Mouse (Mus musculus): Measurements from ENCODE around the gene Nxn. TPM values are rescaled to one million over a fixed set of nuclear protein-coding genes. Genes with fewer than 3 reads are reported as not detected.

The Nxn gene
- total RNA-seq, 2 experiments from 2014 or later: 37.3 to 38.0 TPM

DNA sequence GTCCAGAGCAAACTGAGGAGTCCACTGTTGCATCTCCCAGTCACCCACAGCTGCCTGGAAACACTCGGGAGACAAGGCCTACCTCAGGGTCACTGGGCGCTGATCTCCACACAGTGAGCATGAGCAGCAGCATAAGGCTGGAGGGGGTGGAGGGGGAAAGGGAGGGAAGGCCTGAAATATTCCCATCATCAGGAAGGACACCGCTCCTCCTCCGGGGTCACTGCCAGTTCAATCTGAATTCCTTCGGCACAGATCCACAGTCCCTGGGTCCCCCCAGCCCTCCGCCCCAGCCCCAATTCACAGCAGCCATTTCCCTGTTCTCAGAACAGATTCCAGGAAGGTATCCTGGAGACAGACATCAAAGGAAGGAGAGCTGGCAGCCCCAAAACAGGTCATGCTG, 35.8 kb downstream of the Nxn start:
- no peak for DNase-seq

DNA sequence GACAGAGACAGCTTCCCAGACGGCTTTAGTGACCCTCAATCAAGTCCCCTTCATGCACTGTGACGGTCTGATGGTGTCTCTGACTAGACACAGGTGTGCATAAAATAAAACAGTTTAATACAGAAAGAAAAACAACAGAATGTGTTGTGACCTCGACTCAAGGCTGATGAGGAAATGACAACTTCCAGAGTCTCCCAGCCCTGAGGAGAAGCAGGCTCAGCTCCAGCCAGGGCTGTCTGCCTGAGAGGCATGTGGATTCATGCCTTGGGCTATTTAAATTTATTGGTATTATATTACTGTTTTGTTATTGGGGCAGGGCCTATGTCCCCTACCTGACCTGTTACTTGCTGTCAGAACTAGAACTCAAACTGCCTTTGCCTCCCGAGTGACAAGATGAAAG, 37.5 kb downstream of the Nxn start:
- no peak for DNase-seq

DNA sequence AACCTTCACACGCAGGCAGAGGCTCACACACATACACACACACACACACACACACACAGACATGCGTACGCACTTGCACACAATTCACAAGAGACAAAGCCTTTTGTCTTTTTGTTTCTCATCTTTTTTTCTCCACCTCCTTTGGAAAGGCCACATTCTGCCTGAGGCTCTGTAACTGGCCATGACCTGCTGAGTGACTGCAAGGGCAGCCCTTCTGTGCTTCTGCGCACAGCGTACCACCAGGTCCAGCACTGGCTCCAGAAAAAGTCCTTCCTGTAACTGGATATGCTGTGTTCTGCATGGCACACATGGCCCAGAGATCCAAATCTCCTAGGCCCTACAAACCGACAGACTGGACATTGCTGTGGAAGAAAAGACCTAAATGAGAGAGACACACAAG, 38.7 kb downstream of the Nxn start:
- DNase-seq: no peak

DNA sequence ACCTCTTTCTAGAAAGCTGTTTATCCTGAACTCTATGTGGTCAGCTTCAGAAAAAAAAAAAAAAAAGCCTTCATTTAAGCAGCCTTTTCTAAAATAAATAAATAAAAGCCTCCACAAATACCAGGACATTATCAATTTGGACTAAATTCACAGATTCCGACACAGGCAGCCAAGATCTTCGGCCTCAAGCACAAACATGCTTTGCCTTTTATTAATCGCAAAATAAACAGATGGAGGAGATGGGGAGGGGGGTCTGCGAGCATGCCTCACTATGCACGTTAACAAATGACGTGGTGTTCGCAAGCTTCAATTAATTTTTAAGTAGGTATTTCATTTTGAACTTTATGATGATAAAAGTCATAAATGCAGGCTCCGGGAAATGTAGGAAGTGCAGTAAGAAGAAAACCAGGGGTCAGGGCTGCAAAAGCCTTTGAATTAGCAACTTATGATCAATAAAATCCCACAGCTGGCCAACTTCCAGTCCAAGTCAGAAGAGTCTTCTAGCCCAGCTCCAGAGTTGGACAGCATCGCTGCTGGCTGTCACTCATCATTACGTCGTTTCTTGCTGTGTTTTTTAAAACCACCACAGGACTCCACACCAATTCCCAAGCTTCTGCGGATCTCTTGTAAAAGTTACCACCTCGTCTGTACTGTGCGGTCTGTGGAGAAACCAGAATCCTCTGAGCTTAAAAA, 40.2 kb downstream of the Nxn start:
- no peak for DNase-seq

DNA sequence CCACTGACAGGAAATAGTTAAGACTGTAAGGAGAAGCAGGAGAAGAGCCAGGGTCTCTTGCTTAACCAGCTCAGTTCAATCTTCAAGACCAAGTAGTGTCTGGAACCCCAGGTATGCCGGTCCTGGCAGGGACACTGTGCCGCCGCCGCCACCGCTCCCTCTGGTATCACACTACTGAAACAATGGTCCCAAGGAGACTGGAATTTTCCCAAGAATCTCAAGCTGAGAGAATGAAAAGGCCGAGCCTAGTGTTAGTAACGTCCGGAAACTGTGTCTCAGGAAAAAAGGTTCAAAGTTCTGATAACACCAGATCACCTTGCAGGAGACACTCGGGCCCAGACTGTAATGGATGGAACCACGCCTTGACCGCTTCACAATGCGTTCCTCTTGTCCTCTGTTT, 41.5 kb downstream of the Nxn start:
- no peak for DNase-seq

DNA sequence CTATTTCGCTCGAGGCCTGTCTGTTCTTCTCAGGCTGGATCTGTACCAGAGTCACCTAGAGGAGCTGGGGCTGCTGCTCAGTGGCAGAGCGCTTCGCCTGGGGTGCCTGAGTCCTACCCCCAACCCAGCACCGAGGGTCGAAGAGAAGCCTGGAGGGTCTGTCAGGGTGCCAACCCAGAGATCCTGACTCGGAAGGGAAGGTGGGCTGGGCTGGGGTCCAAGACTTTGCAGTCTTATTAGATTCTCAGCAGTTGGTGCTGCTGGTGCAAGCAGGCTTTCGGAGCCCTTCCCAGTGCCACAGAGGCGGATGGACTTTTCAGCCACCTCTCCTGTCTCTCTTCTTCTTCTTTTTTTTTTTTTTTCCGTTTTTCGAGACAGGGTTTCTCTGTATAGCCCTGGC, 42.8 kb downstream of the Nxn start:
- DNase-seq: no peak

DNA sequence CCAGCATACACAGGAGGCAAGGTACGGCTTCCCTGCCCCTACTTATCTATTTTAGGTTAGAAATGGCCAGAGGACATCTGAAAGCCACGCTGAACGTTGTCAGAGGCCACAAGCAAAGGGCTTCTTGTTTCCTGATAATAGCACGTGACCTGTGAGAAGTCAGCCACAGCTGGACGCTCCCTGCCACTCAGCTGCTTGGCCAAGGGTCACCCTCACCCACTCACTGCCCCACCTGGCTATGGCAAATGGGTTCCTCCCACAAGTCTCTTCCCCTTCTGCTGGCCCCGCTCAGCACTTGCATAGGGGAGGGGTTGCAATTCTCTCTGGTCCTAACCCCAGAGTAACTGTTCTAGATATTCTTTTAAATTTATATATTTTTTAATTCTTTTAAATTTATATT, 43.5 kb downstream of the Nxn start:
- DNase-seq: no peak

DNA sequence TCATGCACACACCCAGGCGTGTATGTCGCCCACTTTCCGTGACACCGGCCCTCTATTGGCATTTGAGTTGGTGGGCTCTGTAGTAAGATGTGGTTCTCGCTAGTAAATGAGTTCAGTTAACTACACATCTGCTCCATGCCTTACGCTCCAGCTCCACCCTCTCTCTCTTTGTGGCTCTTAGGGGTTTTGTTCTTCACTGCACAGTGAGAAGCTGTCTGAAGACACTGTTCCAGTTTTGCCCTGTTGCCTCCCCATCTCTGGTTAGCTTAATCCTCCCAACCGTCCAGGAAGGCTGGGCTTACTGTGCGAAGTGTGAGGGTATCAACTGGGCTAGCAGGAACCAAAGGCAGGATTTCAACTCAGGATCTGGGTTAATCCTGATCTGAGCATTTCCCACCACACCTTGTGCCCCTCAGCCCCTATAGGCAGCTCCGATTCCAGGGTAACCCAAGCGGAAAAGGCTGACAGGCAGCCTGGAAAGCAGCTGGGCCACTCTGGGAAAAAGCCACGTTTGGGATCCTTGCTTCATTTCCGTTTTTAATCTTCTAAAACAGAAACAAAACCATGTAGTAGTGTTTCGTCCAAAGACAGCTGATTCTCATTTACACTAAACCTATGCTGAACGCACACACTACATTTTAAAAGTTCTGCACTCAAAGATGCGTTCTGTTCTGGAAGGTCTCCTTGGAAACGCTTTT, 45.9 kb downstream of the Nxn start:
- no peak for DNase-seq

DNA sequence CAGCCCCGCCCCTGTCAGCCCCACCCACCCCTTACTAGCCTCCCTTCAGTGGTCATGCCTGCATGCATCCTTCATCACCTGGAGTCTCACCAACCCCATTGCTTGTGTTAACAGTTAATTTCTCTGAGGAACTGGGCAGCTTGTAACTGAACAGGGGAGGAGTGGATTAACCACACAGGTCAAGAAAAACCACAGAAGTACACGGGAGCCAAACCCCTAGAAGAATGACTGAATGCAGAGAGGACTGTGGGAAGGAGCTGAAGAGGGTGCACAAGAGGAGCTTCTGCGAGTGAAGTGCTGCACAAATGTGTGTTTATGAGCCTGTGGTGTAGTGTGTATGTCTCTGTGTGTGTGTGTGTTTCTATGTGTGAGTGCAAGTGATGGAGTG, 47.3 kb downstream of the Nxn start:
- DNase-seq: no peak

DNA sequence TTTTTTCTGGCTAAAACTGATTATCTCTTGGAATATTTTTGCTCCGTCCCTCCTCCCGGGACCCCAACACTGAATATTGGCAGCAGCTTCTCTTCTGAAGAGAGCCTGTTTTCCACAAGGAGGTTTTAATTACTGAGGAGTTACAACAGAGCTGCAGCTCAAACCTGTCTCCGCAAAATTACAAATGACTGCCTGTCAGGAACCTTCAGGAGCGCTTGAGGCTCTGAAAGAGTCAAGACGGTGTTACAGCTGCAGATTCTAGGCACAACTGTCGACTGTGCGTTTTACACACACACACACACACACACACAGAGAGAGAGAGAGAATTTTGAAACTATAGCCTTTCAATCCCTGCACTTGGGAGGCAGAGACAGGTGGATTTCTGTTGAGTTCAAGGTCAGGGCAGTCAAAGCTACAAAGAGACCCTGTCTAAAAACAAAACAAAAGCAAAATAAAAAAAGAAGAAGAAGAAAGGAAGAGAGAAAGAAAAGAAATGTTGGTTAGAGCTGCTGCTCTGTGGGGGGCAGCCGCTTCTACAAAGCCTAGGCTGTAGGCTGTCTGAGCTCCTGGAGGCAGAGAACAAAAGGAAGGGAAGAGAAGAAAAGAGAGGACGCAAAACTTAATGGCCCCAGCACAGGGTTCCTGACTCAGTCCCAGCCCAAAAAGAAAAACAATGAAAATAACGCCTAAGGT, 47.9 kb downstream of the Nxn start:
- no peak for DNase-seq

DNA sequence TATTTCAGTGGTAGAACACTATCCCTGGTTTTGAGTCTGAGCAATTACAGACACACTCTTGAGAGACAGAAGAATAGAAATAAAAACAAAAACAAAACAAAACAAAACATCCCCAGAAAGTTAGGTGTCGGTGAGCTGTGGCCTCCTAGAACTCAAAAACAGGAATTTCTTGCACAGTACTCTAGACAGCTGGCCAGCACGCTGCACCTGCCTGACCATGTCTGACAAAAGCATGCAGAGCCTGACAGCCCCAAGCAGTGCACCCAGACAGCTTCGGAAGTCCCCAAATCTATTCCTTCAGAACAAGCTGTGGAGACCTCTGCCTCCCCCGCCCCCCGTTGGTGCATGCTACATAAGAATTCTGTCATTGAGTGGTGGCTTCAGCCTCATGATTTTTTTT, 49.1 kb downstream of the Nxn start:
- no peak for DNase-seq

DNA sequence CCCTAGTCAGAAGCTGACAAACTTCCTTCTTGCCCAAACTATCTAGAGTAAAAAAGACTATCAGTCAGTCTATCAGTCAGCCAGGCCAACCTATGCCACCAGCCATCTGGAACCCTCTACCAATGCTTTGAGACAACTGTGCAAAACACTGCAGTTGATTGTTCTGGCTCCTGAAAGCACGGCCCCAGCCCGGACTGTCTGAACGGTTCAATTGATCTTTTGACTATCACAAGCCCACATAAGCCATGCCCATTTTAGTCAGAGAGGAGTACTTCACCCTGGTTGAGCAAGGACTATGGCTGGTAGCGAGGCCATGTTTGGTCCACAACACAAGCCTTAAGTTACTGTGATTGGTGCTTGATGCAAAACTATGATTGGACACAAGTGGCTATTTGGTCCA, 51.4 kb downstream of the Nxn start:
- DNase-seq: no peak

DNA sequence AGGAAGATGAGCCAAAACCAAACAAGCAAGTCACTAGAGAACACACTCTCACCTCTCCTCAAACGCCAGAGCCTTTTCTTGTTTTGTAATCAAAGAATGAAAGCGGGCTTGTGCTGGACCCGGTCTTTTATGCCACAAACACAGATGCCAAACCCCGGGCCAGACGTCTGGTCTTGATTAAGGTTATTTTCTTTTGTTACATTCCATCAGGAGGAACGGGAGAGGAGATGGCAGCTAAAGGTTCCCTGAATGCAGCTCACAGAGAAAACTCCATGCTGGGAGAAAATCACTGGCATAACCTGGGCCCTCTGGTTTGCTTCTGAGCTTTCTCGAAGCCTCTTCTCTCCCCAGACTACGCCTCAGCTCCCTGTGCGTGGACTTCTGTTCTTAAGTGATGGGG, 55.9 kb downstream of the Nxn start:
- DNase-seq: no peak

DNA sequence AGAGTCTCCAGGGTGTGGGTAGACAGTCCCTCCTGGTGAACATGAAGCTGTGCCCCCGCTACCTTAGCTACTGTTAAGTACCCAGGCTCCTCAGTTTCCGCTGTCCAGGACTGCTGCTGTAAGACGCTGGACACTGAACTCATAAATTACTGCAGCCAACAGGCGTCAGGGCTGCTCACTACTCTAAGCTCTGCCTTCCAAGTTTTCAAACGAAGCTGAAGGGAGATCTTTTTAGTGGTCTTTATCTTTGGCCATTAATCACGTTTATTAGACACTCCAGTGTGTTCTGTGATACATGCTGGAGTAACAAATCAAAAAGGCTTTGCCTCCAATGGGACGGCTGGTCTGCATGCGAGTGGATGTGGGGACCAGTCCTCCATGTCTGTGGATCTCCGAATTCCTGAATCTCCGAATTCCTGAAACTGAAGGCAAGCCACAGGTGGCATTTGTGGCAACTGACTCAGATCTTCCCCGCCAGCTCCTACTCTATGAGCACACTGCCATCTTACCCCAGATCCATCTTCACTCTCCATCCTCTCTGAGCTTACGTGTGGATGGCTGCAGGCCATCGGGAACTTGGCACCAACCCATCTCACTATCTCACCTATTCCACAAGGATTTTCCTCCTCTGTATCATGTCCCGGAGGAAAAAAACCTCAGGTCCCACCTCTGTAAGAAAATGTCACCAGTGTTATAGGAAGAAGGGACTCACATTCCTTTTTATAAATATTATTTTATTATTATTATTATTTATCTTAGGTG, 56.9 kb downstream of the Nxn start:
- DNase-seq: no peak

DNA sequence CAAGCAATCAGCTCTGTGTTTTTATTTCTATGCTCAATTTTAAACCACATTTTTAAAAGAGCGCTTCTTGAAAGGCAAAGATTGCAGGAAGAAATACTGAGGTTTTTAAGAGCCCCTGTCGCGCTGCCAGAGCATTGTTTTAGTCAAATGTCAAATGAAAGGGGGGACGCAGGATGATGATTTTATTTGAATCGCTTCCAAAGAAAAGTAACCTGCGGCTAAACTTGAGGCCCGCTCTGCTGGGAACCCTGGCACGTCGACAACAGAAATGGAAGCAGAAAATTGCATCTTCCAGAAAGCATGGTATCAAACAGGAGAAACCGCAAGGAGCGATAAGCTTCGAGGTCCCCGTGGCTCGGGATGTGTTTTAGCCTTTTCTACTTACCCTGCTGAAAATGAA, 57.8 kb downstream of the Nxn start:
- no peak for DNase-seq

DNA sequence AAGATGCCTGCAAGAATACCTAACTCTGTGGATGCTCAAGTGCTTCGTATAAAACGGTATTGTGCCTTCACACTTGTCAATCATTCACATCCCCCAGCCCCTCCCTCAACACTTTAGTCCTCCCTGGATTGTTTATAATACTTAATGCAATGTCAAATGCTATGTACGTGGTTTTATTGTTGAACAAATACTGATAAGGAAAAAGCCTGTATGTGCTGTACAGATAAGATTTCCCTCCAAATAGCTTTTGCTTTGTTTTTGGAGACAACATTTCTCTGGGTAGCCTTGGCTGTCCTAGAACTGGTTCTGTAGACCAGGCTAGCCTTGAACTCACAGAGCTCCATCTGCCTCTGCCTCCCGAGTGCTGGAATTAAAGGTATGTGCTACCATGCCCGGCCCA, 59.1 kb downstream of the Nxn start:
- no peak for DNase-seq

DNA sequence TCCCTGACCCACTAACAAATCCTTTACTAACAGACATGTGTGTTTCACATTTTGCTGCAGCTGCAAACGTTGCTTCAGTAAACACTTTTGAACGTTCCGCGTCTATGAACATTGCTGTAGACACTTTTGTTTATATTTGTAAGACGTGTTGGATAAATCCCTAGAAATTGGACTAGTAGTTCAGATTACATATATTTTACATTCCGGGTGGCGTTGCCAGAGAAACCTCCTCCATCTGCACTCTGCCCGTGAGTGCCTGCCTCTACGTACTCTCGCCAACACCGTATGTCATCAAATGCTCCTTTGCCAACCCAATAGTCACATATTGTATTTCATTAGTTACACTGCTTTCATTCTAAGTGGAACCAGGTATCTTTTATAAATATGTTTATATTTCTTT, 59.8 kb downstream of the Nxn start:
- no peak for DNase-seq

DNA sequence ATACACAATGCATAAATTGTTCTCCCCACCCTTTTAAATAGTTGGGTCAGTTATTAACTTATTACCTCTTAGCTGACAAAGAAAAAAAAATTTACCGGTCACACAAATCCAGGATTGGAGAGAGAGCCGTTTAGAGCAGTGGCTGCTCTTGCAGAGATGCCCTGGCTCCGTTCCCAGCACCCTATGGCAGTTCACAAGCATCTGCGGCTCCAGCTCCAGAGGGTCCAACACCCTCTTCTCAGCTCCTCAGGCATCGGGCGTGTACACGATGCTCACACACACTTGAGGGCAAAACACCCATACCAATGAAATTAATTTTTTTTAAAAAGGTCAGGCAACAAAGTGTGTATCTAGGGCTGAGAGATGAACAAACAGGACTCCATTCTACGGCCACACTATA, 60.3 kb downstream of the Nxn start:
- no peak for DNase-seq

DNA sequence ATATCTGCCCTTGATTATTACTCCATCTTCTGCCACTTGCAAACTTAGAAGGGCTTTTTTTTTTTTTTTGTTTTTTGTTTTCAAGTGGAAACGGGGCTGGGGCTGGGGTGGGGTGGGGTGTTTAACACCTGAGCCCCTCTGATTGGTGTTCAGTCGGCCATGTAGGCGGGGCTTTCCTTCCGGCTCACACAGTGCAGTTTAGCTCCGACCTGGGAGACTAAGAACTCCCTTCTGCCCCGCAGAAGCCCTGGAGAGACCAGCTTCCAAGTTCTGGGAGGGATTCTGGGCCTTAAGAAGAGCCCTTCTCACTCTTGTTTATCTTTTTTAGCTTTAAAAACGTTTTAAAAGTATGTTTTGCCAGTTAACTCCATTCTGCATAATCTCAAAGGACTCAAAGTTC, 61.2 kb downstream of the Nxn start:
- DNase-seq: no peak

DNA sequence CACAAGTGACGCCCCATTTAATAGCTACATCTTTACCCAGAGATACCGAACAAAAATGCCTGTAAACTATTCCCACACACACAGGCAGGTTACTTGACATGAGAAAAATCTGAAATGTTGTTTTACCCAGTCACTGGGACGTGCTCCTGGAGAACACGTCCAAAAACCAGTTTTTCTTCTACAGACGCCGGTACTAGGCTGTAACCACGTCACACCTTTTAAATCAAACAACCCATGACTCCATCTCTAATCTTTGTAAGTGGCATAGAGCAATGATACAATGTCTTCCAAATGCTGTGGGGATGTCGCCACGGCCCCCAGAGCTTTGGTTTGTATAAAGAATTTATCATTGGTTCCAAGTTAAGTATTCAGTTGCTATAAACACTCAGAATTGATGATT, 61.7 kb downstream of the Nxn start:
- DNase-seq: no peak

DNA sequence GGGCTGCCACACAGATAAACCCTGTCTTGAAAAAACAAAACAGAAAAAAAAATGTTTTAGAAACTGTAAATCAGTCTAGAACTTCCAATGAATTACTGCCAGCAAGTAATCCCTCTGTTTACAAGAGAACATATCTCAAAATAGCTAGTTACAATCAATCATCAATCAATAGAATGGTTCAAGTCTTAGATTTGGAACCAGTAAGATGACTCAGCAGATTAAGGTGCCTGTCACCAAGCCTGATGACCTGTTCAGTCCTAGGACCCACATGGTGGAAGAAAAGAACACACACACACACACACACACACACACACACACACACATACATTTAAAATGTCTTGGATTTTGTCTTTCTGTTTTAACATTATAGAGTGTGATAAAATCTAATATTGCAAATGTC, 62.7 kb downstream of the Nxn start:
- DNase-seq: no peak

DNA sequence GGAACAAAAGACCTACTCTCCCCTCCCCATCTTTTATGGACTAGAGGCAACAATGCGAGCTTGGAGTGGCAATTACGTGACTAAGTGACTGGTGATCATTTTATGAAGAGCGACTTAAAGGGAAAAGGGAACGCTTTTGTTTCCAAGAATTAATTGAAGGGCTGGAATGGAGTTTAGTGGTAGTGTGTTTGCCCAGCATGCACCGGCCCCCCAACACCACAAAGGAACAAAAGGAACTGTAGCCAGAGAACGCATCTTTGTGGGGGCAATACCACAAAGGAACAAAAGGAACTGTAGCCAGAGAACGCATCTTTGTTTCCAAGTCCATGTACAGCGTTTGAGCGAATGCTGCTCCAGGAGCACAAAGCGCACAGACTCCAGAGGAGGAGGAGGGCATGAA, 64.0 kb downstream of the Nxn start:
- DNase-seq: no peak

DNA sequence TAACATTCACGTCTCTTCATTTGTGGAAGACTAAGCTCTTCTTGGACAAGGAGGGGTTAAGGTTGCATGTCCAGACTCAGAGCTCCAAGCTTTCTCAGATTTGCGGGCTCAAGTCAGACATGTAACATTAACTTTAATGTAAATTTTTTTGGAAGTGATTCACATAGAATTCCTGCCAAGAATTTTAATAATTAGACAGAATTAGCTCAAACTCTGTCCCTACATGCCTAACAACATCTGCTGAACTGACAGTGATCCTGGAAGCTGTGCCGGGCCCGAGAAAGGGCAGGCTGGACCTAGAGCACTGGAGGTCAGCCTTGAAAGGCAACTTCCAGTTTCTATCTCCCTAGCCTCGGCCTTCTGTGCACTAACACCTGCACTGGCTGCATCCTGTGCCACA, 66.7 kb downstream of the Nxn start:
- no peak for DNase-seq

Measured in gastrocnemius, postnatal 10 days (tissue).